Mouse (Mus musculus) small intestine, adult 2 months (tissue): ENCODE results near the gene Bphl.

ENCODE experiments used
- CTCF ChIP-seq: fragments of 200-500 bp; IDR thresholded peaks from 2 replicates; pipeline ENCODE4 v1.5.1; 2012; ENCODE audit warnings: low read depth, mild to moderate bottlenecking, control low read depth, inconsistent platforms, low read length, moderate library complexity, mixed read lengths; ENCODE audit not compliant: insufficient replicate concordance, insufficient read length; ENCODE audit errors: extremely low read depth
- POLR2A ChIP-seq: fragments of 200-500 bp; IDR thresholded peaks from 2 replicates; pipeline ENCODE4 v1.6.1; 2012; ENCODE audit warnings: low read depth, mild to moderate bottlenecking, control low read depth, inconsistent platforms, low read length, moderate library complexity

- no peak for TF ChIP-seq CTCF
- TF ChIP-seq POLR2A, result no peak
Observed at GRCm38 (mm10) chr13:34057252-34057651, 19.9 kb downstream of the Bphl start.
